Mouse (Mus musculus): ENCODE results near the gene Armc7. TPM values are rescaled to one million over a fixed set of nuclear protein-coding genes. Genes with fewer than 3 reads are reported as not detected.

Armc7 gene
- total and polyA plus RNA-seq, 2 experiments from 2014 or later, result 1.8 to 3.3 TPM

- TF ChIP-seq EP300 (IDR thresholded peaks at IDR 0.05; ENCODE audit: low read depth), result no peak
- no peak for TF ChIP-seq CTCF (IDR thresholded peaks at IDR 0.05; ENCODE audit: low read depth)
- Histone ChIP-seq H3K9ac (replicated peaks; ENCODE audit: low read depth, low read length) (no peak overlapping the region), H3K27ac (ENCODE audit: low read depth) (no peak overlapping the region), H3K4me3 (ENCODE audit: low read depth, low read length) (no peak overlapping the region), H3K4me2 (ENCODE audit: low read depth, low read length) (no peak overlapping the region), H3K27me3 (ENCODE audit: control insufficient read depth, insufficient read depth, low read length) (no peaks in the 10 kb centered on the region), H3K36me3 (replicated peaks; ENCODE audit: control insufficient read depth, insufficient read depth, low read length) (peaks cover 37% of the 10 kb centered on the region), H3K4me1 (ENCODE audit: control insufficient read depth, insufficient read depth) (peaks cover 7% of the 10 kb centered on the region; the same call in 1 of the 2 replicates), H3K9me3 (replicated peaks; ENCODE audit: control insufficient read depth, low read length) (no peaks in the 10 kb centered on the region)
- 69% methylated on average over 4 of the region's 4 CpGs for WGBS
- ATAC-seq (ENCODE audit: insufficient read depth, low read depth) (no peak), DNase-seq (ENCODE audit: low spot score) (no peak)
These were observed 42.7 kb upstream of the Armc7 start for GRCm38 (mm10) chr11:115432814-115433213.

DNA sequence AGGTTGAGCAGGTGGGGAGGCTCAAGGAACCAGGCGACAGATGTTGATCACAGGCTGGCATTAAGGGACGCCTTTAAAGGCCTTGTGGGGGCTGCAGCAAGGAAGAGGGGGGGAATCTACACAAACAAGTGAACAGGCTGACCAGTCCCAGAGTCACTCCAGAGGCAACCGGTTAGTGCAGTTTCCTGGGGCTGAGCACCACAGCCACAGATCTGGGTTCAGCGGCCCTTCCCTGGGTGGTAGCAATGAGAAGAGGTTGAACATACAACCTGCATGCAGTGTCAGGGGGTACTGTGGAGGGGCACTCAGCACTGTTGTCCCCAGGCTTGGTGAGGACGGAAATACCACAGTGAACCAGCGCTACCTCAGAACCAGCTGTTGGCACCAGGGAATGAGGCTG, 42.1 kb upstream of the Armc7 start:
- Histone ChIP-seq H3K4me2 (ENCODE audit: low read depth, low read length) (no peak overlapping the region), H3K9ac (replicated peaks; ENCODE audit: low read depth, low read length) (no peak overlapping the region), H3K36me3 (replicated peaks; ENCODE audit: control insufficient read depth, insufficient read depth, low read length) (peaks cover 37% of the 10 kb centered on the region), H3K4me1 (ENCODE audit: control insufficient read depth, insufficient read depth) (peaks cover 7% of the 10 kb centered on the region; the same call in 1 of the 2 replicates), H3K27ac (ENCODE audit: low read depth) (no peak overlapping the region), H3K4me3 (ENCODE audit: low read depth, low read length) (no peak overlapping the region), H3K9me3 (replicated peaks; ENCODE audit: control insufficient read depth, low read length) (no peaks in the 10 kb centered on the region), H3K27me3 (ENCODE audit: control insufficient read depth, insufficient read depth, low read length) (no peaks in the 10 kb centered on the region)
- DNase-seq (ENCODE audit: low spot score) (no peak), ATAC-seq (ENCODE audit: insufficient read depth, low read depth) (no peak)
- TF ChIP-seq CTCF (IDR thresholded peaks at IDR 0.05; ENCODE audit: low read depth) (no peak), EP300 (IDR thresholded peaks at IDR 0.05; ENCODE audit: low read depth) (no peak)
- WGBS, result 83% methylated on average over 6 of the region's 6 CpGs

- ATAC-seq (ENCODE audit: insufficient read depth, low read depth) (peak; percentile 47; the same call in 1 of the 2 replicates), DNase-seq (ENCODE audit: low spot score) (no peak)
- whole genome bisulfite sequencing, result 12% methylated on average over 31 of the region's 31 CpGs
- H3K36me3 ChIP-seq (replicated peaks; ENCODE audit: control insufficient read depth, insufficient read depth, low read length), result peaks cover 20% of the 10 kb centered on the region
- H3K4me2 ChIP-seq (ENCODE audit: low read depth, low read length), result peak overlapping the region; percentile 55
- H3K9ac ChIP-seq (replicated peaks; ENCODE audit: low read depth, low read length), result peak overlapping the region; percentile 29; the same call in 1 of the 2 replicates
- no peaks in the 10 kb centered on the region for H3K9me3 ChIP-seq (replicated peaks; ENCODE audit: control insufficient read depth, low read length)
- H3K4me3 ChIP-seq (ENCODE audit: low read depth, low read length), result peak overlapping the region; percentile 31
- peaks cover 7% of the 10 kb centered on the region; the same call in 1 of the 2 replicates for H3K4me1 ChIP-seq (ENCODE audit: control insufficient read depth, insufficient read depth)
- H3K27ac ChIP-seq (ENCODE audit: low read depth), result no peak overlapping the region
- no peaks in the 10 kb centered on the region for H3K27me3 ChIP-seq (ENCODE audit: control insufficient read depth, insufficient read depth, low read length)
- TF ChIP-seq EP300 (IDR thresholded peaks at IDR 0.05; ENCODE audit: low read depth) (no peak), CTCF (IDR thresholded peaks at IDR 0.05; ENCODE audit: low read depth) (no peak; the same call in 1 of the 2 replicates)
These were observed 39.7 kb upstream of the Armc7 start for GRCm38 (mm10) chr11:115435596-115436337.

GRCm38 (mm10) chr11:115437571-115438122, 37.8 kb upstream of the Armc7 start:
- 66% methylated on average over 5 of the region's 5 CpGs for whole genome bisulfite sequencing
- Histone ChIP-seq H3K36me3 (replicated peaks; ENCODE audit: control insufficient read depth, insufficient read depth, low read length) (0 out of 2 replicates have a peak, but pooled peaks cover 2% of the 10 kb centered on the region), H3K27me3 (ENCODE audit: control insufficient read depth, insufficient read depth, low read length) (no peaks in the 10 kb centered on the region), H3K4me1 (ENCODE audit: control insufficient read depth, insufficient read depth) (peaks cover 7% of the 10 kb centered on the region; the same call in 1 of the 2 replicates), H3K9me3 (replicated peaks; ENCODE audit: control insufficient read depth, low read length) (no peaks in the 10 kb centered on the region), H3K27ac (ENCODE audit: low read depth) (no peak overlapping the region), H3K9ac (replicated peaks; ENCODE audit: low read depth, low read length) (no peak overlapping the region), H3K4me3 (ENCODE audit: low read depth, low read length) (no peak overlapping the region), H3K4me2 (ENCODE audit: low read depth, low read length) (no peak overlapping the region)
- DNase-seq (ENCODE audit: low spot score) (no peak), ATAC-seq (ENCODE audit: insufficient read depth, low read depth) (no peak)
- TF ChIP-seq CTCF (IDR thresholded peaks at IDR 0.05; ENCODE audit: low read depth) (no peak), EP300 (IDR thresholded peaks at IDR 0.05; ENCODE audit: low read depth) (no peak)

DNA sequence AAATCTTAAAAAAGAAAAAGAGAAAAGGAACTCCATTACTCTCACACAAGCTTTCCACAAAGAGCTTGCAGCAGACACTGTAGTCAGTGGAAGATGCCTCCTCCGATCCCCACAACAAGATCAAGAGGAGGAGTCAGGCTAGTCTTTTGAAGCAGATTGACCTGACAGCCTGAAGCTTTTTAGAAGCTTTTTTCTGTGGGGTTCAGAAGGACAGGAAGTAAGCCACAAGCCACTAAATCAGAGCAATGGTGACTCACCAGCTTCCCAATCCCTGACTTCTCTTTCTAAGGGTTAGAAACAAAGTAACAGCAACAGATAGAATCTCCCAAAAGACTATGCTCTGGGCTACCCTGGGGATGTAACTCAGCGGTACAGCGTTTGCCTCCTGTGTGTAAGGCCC, 36.1 kb upstream of the Armc7 start:
- 83% methylated on average over 3 of the region's 3 CpGs for WGBS
- ATAC-seq (ENCODE audit: insufficient read depth, low read depth), result no peak

More for the DNA sequence above, 36.1 kb upstream of the Armc7 start:
- Histone ChIP-seq H3K27me3 (ENCODE audit: control insufficient read depth, insufficient read depth, low read length) (no peaks in the 10 kb centered on the region), H3K4me1 (ENCODE audit: control insufficient read depth, insufficient read depth) (peaks cover 7% of the 10 kb centered on the region; the same call in 1 of the 2 replicates), H3K9me3 (replicated peaks; ENCODE audit: control insufficient read depth, low read length) (no peaks in the 10 kb centered on the region), H3K9ac (replicated peaks; ENCODE audit: low read depth, low read length) (no peak overlapping the region), H3K27ac (ENCODE audit: low read depth) (no peak overlapping the region), H3K36me3 (replicated peaks; ENCODE audit: control insufficient read depth, insufficient read depth, low read length) (no peaks in the 10 kb centered on the region), H3K4me3 (ENCODE audit: low read depth, low read length) (no peak overlapping the region), H3K4me2 (ENCODE audit: low read depth, low read length) (no peak overlapping the region)
- DNase-seq (ENCODE audit: low spot score), result no peak
- TF ChIP-seq EP300 (IDR thresholded peaks at IDR 0.05; ENCODE audit: low read depth) (no peak), CTCF (IDR thresholded peaks at IDR 0.05; ENCODE audit: low read depth) (no peak)

Measured in heart, postnatal 0 days (tissue).